Mouse (Mus musculus): ENCODE measurements around the gene Crtac1. TPM values are rescaled to one million over a fixed set of nuclear protein-coding genes. Genes with fewer than 3 reads are reported as not detected.

Crtac1 gene
- under 1 TPM in 1 of 2 experiments, not detected in 1; 0.17 TPM for total RNA-seq (2021)
- long read RNA-seq, experiment 1, partial matches to known transcripts, result 0 of 2 reads
- long read RNA-seq, experiment 1, other reads (novel, unspliced or antisense), result 0 of 2 reads
- long read RNA-seq, experiment 2, result 0 reads

DNA sequence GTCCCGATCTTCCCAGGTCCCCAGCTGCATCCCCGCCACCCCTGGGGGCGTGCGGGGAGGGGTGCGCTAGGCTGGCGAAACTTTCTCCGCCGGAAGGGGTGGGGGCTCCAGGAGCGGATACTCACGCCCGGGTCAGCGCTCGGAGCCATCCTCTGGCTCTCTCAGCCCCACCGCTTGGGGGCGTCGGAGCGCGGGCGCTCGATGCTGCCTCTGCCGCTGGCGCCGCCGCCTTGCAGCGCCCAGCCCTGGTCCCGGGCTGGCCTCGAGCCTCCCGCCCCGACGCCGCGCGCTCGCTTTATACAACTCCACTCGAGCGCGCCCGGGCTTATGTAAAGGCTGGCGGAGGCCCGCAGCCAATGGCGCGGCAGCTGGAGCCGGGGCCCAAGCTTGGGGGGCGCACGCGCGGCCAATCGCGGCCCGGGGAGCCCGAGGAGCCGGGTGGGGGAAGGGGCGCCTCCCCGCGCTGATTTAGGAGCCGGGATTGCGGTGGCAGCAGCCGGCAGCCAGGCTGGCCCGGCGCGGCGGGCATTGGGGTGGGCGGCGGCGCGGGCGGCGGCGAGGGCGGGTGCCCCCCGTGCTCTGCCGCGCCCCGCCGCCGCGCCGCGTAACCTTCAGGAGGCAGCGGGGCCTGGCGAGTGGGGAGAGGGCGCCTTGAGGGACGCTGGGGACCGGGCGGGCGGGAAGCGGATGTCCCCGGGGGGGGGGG, at the start of gene Crtac1:
Crtac1 (minus strand) TSS at position 299 of the 706 bp plus-strand sequence.
- intact Hi-C loops (cut with DNase I), result no loop called here
- peak; percentile 47 for DNase-seq
- Histone ChIP-seq H3K4me3 (peak within 1 kb of the TSS; percentile 72), H3K27ac (no peak within 1 kb of the TSS)
- TF ChIP-seq CTCF (IDR thresholded peaks at IDR 0.05), result peak; percentile 49

DNA sequence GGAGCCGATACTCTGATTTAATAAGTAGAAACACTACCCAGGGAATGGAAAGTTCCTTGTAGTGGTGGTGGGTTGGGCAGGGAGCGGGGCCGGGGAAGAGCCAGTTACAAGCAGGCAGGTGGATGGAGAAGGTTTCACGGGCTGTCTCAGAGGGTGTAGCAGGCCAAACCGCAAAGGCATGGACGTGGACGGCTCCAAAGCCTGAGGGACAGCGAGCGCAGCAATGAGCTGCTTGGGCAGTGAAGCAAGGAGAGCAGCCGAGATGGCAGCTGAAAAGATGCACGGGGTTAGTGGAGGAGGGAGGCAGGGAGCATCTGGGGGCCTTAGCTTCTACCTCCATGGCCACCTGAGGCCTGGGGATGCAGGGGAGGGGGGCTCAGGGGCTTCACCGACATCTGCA, 46.7 kb upstream of the Crtac1 start:
- no peak for DNase-seq
- intact Hi-C loops (cut with DNase I), result no loop called here
- no peak for TF ChIP-seq CTCF (IDR thresholded peaks at IDR 0.05)

DNA sequence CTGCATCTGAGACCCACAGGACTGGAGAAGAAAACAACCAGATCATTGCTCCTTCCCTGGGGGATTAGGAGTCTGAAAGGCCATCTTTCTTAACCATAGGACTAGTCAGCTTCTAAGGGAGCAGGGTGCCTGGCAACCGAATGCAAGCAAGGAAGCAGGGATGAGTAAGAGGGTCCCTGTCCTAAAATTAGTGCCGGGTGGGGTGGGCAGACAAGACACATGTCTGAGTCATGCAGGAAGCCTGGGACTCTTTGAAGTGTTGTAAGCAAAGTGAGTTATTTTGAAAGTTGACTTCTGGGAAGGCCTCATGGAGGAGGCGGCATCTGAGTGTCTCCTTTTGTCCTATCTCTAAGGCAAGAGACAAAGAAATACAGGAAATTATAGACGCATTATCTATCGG, 46.2 kb upstream of the Crtac1 start:
- no peak for DNase-seq
- TF ChIP-seq CTCF (IDR thresholded peaks at IDR 0.05), result no peak
- Histone ChIP-seq H3K4me3 (no peak overlapping the region), H3K27ac (no peak overlapping the region)
- intact Hi-C loops (cut with DNase I), result no loop called here

More for the DNA sequence above, 46.7 kb upstream of the Crtac1 start:
- Histone ChIP-seq H3K27ac (no peak overlapping the region), H3K4me3 (no peak overlapping the region)

DNA sequence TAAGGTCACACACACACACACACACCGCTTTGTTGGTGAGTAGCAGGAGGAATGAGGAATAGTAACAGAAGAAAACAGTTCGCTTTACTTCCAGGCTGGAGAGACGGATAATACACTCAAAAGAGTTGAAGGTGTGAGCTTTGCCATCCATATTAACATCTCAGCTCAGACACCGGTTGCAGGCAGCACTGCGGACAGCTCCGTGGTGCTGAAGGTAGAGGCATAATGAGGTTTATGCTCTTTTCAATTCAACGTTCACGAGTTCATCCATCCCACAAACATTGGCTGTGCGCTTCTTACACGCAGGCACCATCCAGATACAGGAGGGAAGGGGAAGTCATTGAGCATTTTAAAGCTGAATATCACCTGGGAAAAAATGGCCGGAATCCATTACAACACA, 41.2 kb upstream of the Crtac1 start:
- no peak for DNase-seq
- no peak for TF ChIP-seq CTCF (IDR thresholded peaks at IDR 0.05)
- intact Hi-C loops (cut with DNase I), result no loop called here
- Histone ChIP-seq H3K27ac (no peak overlapping the region), H3K4me3 (no peak overlapping the region)

DNA sequence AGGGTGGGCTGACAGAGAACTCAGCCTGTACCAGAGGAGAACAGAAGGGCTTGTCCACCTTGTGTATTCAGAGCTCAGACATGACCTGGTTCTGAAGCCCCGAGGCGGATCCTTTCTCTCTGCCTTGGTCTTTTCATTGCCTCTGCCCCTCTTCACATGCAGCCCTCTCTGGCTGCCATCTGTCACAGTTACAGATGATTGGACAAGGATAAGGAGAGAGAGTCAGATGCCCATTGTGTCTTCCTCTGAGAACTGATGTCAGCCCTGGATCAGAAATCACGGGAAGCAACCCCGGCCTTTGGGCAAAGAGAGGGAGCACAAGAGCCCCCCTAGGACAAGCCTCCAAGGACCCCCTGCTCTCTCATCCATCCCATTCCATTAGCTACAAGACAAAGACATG, 40.0 kb upstream of the Crtac1 start:
- no peak for DNase-seq
- H3K27ac ChIP-seq, result no peak overlapping the region
- no peak overlapping the region for H3K4me3 ChIP-seq
- TF ChIP-seq CTCF (IDR thresholded peaks at IDR 0.05), result no peak
- intact Hi-C loops (cut with DNase I), result no loop called here

DNA sequence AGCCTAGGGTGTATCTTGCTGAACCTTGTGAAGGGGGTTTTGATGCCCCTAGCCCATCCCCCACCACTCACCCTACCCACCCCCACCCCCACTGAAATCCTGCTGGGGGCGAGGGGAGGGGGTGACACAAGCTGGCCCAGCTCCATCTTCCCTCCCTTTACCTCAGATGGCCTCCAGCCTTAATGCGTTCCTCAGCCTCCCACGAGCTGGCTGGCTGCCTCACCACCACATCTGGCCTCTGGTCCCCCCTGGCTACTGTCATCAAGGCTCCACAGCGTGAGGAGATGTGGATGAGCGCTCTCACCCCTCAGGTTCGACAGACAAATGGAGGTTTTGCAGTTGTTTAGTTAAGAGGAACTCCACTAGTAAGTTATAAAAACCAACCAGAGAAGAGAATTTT, 30.3 kb upstream of the Crtac1 start:
- DNase-seq, result no peak
- Histone ChIP-seq H3K27ac (no peak overlapping the region), H3K4me3 (no peak overlapping the region)
- no peak for TF ChIP-seq CTCF (IDR thresholded peaks at IDR 0.05)
- intact Hi-C loops (cut with DNase I), result no loop called here

DNA sequence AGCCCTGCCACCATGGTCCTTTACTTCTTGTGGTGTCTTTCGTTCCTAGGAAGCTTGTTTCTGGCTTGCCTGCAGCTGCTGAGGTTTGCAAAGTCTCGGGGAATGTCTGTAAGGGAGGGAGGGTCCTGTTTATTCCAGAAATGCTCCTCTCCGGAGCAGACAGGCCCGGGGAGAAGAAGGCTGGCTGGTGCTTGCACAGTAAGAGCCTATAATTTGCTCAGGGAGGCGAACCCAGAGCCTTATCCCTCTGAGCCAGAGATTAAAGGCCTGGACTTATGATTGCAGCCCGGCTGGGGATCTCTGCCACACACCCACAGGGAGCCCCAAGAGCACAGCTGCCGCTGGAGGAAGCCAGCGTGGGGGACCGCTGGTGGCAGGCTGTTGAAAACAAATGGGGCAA, 29.8 kb upstream of the Crtac1 start:
- H3K4me3 ChIP-seq, result no peak overlapping the region
- no peak for DNase-seq
- no peak overlapping the region for H3K27ac ChIP-seq
- no peak for TF ChIP-seq CTCF (IDR thresholded peaks at IDR 0.05)
- intact Hi-C loops (cut with DNase I), result no loop called here

DNA sequence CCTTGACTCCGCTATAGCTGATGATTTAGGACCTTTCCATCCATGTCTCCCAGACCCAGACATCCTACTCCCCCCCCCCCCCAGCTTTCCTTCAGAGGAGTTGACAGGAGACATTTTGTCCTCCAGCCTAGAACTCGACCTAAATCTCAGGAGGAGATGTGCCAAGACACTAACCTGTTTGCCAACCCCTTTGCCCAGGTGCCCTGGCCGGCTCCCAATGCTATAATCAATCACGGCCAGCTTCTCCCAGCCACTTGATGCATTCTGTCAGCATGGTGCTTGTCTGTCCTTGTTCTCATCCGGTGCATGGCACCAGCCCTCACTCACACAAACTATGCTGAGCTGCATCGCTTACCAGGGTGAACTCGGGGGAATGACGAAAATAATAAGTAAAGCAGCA, 27.9 kb upstream of the Crtac1 start:
- no peak overlapping the region for H3K27ac ChIP-seq
- DNase-seq, result no peak
- H3K4me3 ChIP-seq, result no peak overlapping the region
- intact Hi-C loops (cut with DNase I), result no loop called here
- no peak for TF ChIP-seq CTCF (IDR thresholded peaks at IDR 0.05)

DNA sequence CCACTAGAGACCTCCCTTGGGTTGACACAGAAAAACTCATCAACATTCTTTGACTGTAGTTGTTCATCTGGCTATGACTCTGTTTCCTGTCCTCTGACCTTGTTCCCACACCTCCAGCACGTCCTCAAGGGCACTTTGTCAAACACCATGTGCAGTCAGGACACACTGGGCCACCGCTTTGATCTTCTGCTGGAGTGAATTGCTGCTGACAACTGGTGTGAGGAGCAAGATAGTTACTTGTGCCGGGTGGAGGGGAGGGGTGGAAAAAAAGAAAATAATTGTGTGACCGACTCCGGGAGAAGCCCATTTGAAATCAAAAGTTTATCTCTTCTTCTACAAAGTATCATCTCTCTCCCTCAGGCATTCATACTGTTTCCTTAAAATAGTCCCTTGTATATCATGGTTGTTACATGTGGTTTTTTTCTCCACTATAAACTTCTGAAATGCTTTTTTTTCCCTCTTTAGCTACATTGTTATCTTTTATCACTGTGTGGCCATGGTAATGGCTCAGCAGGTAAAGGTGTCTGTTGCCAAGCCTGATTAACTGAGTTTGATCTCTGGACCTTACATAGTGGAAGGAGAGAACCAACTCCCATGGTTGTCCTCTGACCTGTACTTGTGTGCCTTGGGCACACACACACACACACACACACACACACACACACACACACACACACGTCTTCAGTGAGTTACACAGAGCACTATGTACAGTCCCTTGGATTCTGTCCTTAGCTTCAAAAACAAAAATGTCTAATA, 23.1 kb upstream of the Crtac1 start:
- Histone ChIP-seq H3K27ac (no peak overlapping the region), H3K4me3 (no peak overlapping the region)
- no peak for DNase-seq
- intact Hi-C loops (cut with DNase I), result no loop called here
- TF ChIP-seq CTCF (IDR thresholded peaks at IDR 0.05), result no peak

DNA sequence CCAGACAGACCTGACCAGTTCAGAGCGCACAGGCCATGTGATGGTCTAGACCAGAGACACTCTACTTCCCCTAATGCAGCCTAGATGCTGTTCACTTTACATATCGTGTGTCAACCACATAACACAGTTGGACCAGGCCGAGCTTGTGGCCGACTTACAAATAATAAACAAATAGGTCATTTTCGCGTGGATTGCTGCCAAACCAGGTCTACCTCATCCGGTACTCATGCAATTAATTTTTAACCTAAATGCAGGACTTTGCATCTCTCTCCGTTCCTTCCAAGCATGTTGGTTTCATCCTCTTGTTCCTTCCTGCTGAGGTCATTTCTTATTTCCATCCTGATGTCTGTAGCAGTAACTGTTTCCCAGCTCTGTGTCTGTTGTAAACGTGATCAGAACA, 22.4 kb upstream of the Crtac1 start:
- intact Hi-C loops (cut with DNase I), result no loop called here
- Histone ChIP-seq H3K27ac (no peak overlapping the region), H3K4me3 (no peak overlapping the region)
- TF ChIP-seq CTCF (IDR thresholded peaks at IDR 0.05), result no peak
- DNase-seq, result no peak

DNA sequence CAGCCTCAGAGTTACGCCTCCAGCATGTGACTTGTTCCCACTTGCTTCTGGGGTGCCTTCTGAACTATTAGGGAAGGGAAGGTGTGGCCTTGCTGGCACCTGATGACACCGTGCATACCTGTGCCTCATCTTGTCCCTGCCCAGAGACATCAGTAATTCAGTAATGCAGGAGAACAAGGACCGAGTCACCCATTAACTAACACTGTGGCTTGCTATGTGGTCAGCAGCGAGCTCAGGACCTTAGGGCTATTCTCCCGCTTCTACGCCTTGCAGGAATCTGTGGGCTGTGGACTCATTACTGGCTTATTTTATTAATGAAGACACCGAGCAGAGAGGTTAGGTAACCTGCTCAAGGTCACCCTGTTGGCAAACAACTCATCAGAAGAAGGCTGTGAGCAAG, 21.0 kb upstream of the Crtac1 start:
- H3K27ac ChIP-seq, result no peak overlapping the region
- H3K4me3 ChIP-seq, result no peak overlapping the region
- intact Hi-C loops (cut with DNase I), result no loop called here
- DNase-seq, result no peak
- no peak for TF ChIP-seq CTCF (IDR thresholded peaks at IDR 0.05)

DNA sequence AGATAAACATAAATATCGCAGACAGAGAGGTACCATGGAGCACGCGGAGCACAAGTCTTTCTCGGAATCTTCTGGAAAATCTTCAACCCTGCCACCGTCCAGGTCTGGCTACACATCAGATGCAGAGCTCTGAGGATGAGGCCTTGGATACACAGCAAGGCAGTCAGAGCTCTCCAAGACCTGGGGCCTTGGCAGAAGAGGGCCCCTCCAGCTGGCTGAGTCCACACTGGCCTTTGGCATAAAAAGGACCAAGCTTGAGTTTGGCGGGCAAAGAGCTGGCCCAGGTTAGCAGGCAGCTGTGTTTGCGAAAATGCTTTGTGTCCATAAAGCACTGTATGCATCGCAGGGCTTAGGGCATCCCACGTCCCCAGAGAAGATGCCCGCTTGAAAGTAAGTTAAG, 17.0 kb upstream of the Crtac1 start:
- no peak overlapping the region for H3K27ac ChIP-seq
- DNase-seq, result no peak
- intact Hi-C loops (cut with DNase I), result loop anchor here (10.0 kb wide), 1 partner anchor 206 kb away; no protein-coding TSS in a partner anchor
- no peak for TF ChIP-seq CTCF (IDR thresholded peaks at IDR 0.05)
- no peak overlapping the region for H3K4me3 ChIP-seq

DNA sequence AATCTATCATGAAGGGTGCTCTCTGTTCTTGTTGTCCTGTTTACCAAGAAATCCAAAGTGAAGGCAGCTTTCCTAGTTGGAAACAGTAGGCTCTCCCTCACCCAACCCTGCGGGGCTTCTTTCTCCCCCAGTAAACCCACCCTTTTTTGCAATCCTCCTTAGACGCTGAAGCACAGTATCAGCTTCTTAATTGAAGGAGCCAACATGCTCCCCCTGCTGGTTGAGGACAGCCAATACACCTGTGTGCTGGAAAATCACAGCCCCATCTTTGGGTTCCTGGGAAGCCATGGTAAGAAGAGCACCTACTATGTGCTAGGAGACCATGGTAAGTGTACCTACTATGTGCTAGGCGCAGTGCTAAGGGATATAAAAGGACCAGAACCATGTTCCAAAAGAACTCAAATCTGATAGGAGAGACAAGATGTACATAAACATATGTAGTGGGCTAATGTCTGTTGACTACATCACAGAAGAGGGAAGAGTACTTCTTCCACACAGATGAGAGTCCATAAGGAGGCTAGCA, 12.4 kb upstream of the Crtac1 start:
- H3K4me3 ChIP-seq, result no peak overlapping the region
- DNase-seq, result peak; percentile 29
- no peak overlapping the region for H3K27ac ChIP-seq
- peak; percentile 91; the same call in 1 of the 2 replicates for TF ChIP-seq CTCF (IDR thresholded peaks at IDR 0.05)
- intact Hi-C loops (cut with DNase I), result loop anchor here (10.0 kb wide), 1 partner anchor 211 kb away; no protein-coding TSS in a partner anchor

Measured in gastrocnemius, adult 2 months (tissue).